ENCODE assay signal across 15 mouse cellular contexts in the genomic region with DNA sequence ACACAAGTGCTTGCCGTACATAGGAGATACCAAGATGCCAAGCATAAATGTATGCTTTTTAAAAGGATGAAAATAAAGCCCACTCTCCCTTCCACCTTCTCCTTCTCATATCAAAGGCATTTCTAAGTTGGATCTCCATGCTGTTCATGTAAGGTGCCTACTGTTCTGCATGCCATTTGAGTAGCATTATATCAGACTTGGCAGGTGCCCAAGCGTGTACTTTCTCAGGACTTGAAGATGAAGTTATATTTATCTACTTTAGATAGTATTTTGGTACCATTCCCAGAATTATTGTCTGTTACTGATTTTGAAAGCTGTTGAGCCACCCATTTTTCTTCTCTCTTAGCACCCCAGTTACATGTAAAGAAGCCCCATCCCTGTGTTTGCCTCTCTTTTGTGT. TPM values are rescaled to one million over a fixed set of nuclear protein-coding genes. Genes with fewer than 3 reads are reported as not detected.
DNase-seq lines count a peak whose midpoint lies in the region; TF ChIP-seq lines count a peak whose summit lies in the region.
"Had no signal": no experiment of that assay in that cellular context is flagged by ENCODE, and none has a peak within 500 bp of the region (broad histone marks: within the 10 kb centered on the region; RNA-seq: fewer than 3 reads in every experiment).

No protein-coding gene starts in this region.

- H3K9ac ChIP-seq in MEL (ENCODE audit: control insufficient read depth, low read depth, low read length, poor library complexity, severe bottlenecking), result no peak overlapping the region
- H3K9ac ChIP-seq: hindbrain, embryonic 15.5 days; liver, embryonic 14.5 days; neural tube, embryonic 13.5 days had no signal

- peaks cover 0 to 5% of the 10 kb centered on the region in 2 experiments; a peak in 2 of 4 replicates for H3K36me3 ChIP-seq in MEL (ENCODE audit: control insufficient read depth in 1 of 2, insufficient read depth in 2 of 2, low read length in 2 of 2)

- no peaks in the 10 kb centered on the region for H3K27me3 ChIP-seq in MEL (ENCODE audit: control insufficient read depth in 1 of 2, insufficient read depth in 2 of 2, low read length in 2 of 2)
- H3K27me3 ChIP-seq: hindbrain, embryonic 15.5 days; neural tube, embryonic 13.5 days had no signal

- no peak for TF ChIP-seq POLR2A in MEL (IDR thresholded peaks at IDR 0.05; ENCODE audit: control insufficient read depth in 1 of 2, insufficient read depth in 1 of 2, low read depth in 1 of 2, low read length in 2 of 2, poor library complexity in 1 of 2)

- H3K4me1 ChIP-seq in MEL (ENCODE audit: control insufficient read depth in 1 of 2, insufficient read depth in 2 of 2, low read length in 2 of 2), result peaks cover 0 to 2% of the 10 kb centered on the region in 2 experiments; a peak in 2 of 4 replicates
- H3K4me1 ChIP-seq: hindbrain, embryonic 15.5 days; limb, embryonic 10.5 days; neural tube, embryonic 13.5 days had no signal

- TF ChIP-seq CTCF in MEL (IDR thresholded peaks at IDR 0.05 in 2 of 3, conservative IDR thresholded peaks at IDR 0.05 in 1 of 3; ENCODE audit: control insufficient read depth in 1 of 3, insufficient read depth in 1 of 3, low read depth in 2 of 3, low read length in 3 of 3, poor library complexity in 1 of 3, severe bottlenecking in 1 of 3), result no peak
- no peak for TF ChIP-seq CTCF in gastrocnemius, adult 2 months (IDR thresholded peaks at IDR 0.05)

- H3K27ac ChIP-seq in MEL (ENCODE audit: control insufficient read depth, low read depth, low read length), result no peak overlapping the region
- H3K27ac ChIP-seq in gastrocnemius, adult 2 months, result no peak overlapping the region
- H3K27ac ChIP-seq: hindbrain, embryonic 15.5 days; limb, embryonic 10.5 days; liver, embryonic 14.5 days; neural tube, embryonic 13.5 days; stomach, postnatal 0 days had no signal

- no peak; a peak in 1 of 4 replicates for TF ChIP-seq EP300 in MEL (IDR thresholded peaks at IDR 0.05; ENCODE audit: low read depth in 1 of 2, low read length in 2 of 2)

- no peak for TF ChIP-seq RAD21 in MEL (IDR thresholded peaks at IDR 0.05; ENCODE audit: low read depth, low read length)

- intact Hi-C loops in left cerebral cortex, postnatal 36 days (cut with DNase I), result no loop called here
- intact Hi-C loops in gastrocnemius, adult 2 months (cut with DNase I), result no loop called here
- intact Hi-C loops in gastrocnemius, postnatal 14 days (cut with DNase I; ENCODE audit: low total_unique reads), result no loop called here

- H3K79me2 ChIP-seq in MEL (ENCODE audit: control insufficient read depth, insufficient read depth, low read length, poor library complexity), result no peaks in the 10 kb centered on the region

- DNase-seq in adrenal gland, postnatal 10 days, result peak; percentile 4
- DNase-seq in adrenal gland, adult (ENCODE audit: inconsistent age in 2 of 2, low spot score in 1 of 2), result no peak
- DNase-seq in MEL (ENCODE audit: low read depth, low spot score), result peak; percentile 46
- DNase-seq in layer of hippocampus, adult 18-20 months (ENCODE audit: low spot score in 2 of 2), result peak; percentile 33 to 69
- peak; percentile 53 to 71 for DNase-seq in left cerebral cortex, postnatal 36 days (ENCODE audit: low spot score in 2 of 2)
- DNase-seq in thymus, postnatal 4 days, result no peak
- no peak for DNase-seq in gastrocnemius, adult 2 months
- no peak for DNase-seq in gastrocnemius, postnatal 14 days
- DNase-seq: cerebellum, adult 11 months had no signal

- no peaks in the 10 kb centered on the region for H3K9me3 ChIP-seq in MEL (replicated peaks; ENCODE audit: insufficient read depth, low read length)
- H3K9me3 ChIP-seq: hindbrain, embryonic 15.5 days; limb, embryonic 10.5 days; neural tube, embryonic 13.5 days had no signal

- H3K4me3 ChIP-seq in MEL (ENCODE audit: control insufficient read depth in 1 of 2, insufficient read depth in 1 of 2, low read depth in 2 of 2, low read length in 2 of 2), result no peak overlapping the region
- no peak overlapping the region for H3K4me3 ChIP-seq in gastrocnemius, adult 2 months
- H3K4me3 ChIP-seq: hindbrain, embryonic 15.5 days; limb, embryonic 10.5 days; neural tube, embryonic 13.5 days had no signal

TF ChIP-seq in MEL, 35 proteins besides CTCF, POLR2A, EP300 and RAD21:
- TF ChIP-seq RCOR1 (IDR thresholded peaks at IDR 0.05; ENCODE audit: low read depth, low read length) (peak; percentile 32; the same call in 1 of the 2 replicates), UBTF (IDR thresholded peaks at IDR 0.05; ENCODE audit: borderline replicate concordance, insufficient read depth, low read depth, low read length) (no peak)

RNA-seq across cellular contexts. Expression of a gene that starts 49.5 kb away (rescaled TPM):
- total RNA-seq in adrenal gland, postnatal 10 days (2021), result 1 to 10 TPM; 3.3 to 3.8 TPM
- total RNA-seq in MEL (2012; rRNA removed), result 0.29 and 0.54 TPM in 2 replicates
- polyA plus RNA-seq in MEL (2012; ENCODE audit: insufficient read depth in 1 of 2, insufficient read length in 2 of 2, low read depth in 1 of 2, low replicate concordance in 2 of 2, missing spikeins in 1 of 2), result 1 to 10 TPM in 1 of 2 experiments, not detected in 1; 2.2 TPM
- 10 to 100 TPM; 14.1 to 14.2 TPM for total RNA-seq in layer of hippocampus, adult 18-20 months (2021)
- 10 to 100 TPM; 15.0 to 17.1 TPM for total RNA-seq in left cerebral cortex, postnatal 36 days (2021)
- 1 to 10 TPM in 1 of 2 experiments, under 1 TPM in 1; 0.64 to 1.4 TPM for total RNA-seq in gastrocnemius, adult 2 months (2021)
- 1 to 10 TPM; 4.8 to 6.4 TPM for total RNA-seq in gastrocnemius, postnatal 14 days (2021)
- total RNA-seq: megakaryocyte, adult 5-6 weeks had no signal

RNA-seq across cellular contexts. Expression of a gene that starts 51.2 kb away (rescaled TPM):
- 1 to 10 TPM; 7.2 to 8.9 TPM for total RNA-seq in adrenal gland, postnatal 10 days (2021)
- total RNA-seq in MEL (2012; rRNA removed), result 2.4 and 2.5 TPM in 2 replicates
- polyA plus RNA-seq in MEL (2012; ENCODE audit: insufficient read depth in 1 of 2, insufficient read length in 2 of 2, low read depth in 1 of 2, low replicate concordance in 2 of 2, missing spikeins in 1 of 2), result 1 to 10 TPM in 1 of 2 experiments, not detected in 1; 5.1 TPM
- total RNA-seq in layer of hippocampus, adult 18-20 months (2021), result 10 to 100 TPM; 13.2 to 15.0 TPM
- total RNA-seq in left cerebral cortex, postnatal 36 days (2021), result 10 to 100 TPM; 18.9 to 23.0 TPM
- total RNA-seq in gastrocnemius, adult 2 months (2021), result 1 to 10 TPM; 4.0 to 4.8 TPM
- 1 to 10 TPM; 3.3 to 4.6 TPM for total RNA-seq in gastrocnemius, postnatal 14 days (2021)

Comparison
In these comparisons a context has a peak if more than half of its experiments do, and no peak if none do; other contexts are left out.
1. DNase-seq: peak in adrenal gland, postnatal 10 days (single experiment), MEL (single experiment), layer of hippocampus, adult 18-20 months (2 of 2) and left cerebral cortex, postnatal 36 days (2 of 2); none in adrenal gland, adult (0 of 2), thymus, postnatal 4 days (single experiment), gastrocnemius, adult 2 months (single experiment) and gastrocnemius, postnatal 14 days (single experiment).